Mouse (Mus musculus) E14TG2a.4 (cell line): Measurements from ENCODE around the gene Gm9044.
"Not testable (repeated sequence)": the region's sequence is repeated elsewhere in the genome, so short reads cannot be mapped to it uniquely, and the experiment has no call there.

ENCODE experiments used
- CTCF ChIP-seq: conservative IDR thresholded peaks from 2 replicates; pipeline ENCODE4 v1.5.1; 2014; ENCODE audit warnings: low read length
- NANOG ChIP-seq: IDR thresholded peaks from 2 replicates; pipeline ENCODE4 v1.6.1; 2014; ENCODE audit warnings: borderline replicate concordance, low read length, mixed read lengths
- POU5F1 ChIP-seq: IDR thresholded peaks from 2 replicates; pipeline ENCODE4 v1.6.1; 2014; ENCODE audit warnings: low read length, borderline replicate concordance

DNA sequence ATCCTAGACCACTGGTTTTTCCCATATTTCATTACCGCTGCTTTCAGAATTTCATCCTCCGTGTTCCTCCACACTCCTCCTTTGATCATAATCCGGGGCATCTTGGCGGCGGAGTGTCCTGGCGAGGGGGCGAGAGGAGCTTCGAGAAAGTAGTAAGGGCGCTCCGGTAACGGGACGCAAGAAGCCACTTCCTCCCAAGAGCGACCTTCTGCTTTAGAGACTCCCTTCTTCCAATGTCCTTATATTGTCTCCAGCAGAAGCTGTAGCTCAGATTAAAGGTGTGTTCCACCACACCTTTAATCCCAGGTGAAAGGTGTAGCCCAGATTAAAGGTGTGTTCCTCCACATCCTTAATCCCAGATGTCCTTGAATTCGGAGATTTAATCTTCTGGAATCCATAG lies 5.5 kb upstream of the Gm9044 start, which contains the start of gene Gm9045:
- not testable (repeated sequence) for TF ChIP-seq CTCF, NANOG, POU5F1
